Mouse (Mus musculus) MEL (cell line): Measurements from ENCODE around the gene Itgae. TPM values are rescaled to one million over a fixed set of nuclear protein-coding genes. Genes with fewer than 3 reads are reported as not detected.

Source experiments
- DNase-seq: peaks from one replicate; pipeline ENCODE4 v3.0.0; 2011; ENCODE audit warnings: low read depth, low spot score
- H3K27ac ChIP-seq: 2 replicates; pipeline ENCODE4 v1.5.1; 2012; ENCODE audit warnings: low read depth, mild to moderate bottlenecking, control low read depth, low read length, moderate library complexity; ENCODE audit not compliant: control insufficient read depth
- H3K27me3 ChIP-seq, 2 experiments: fragments of 150-350 bp in 1 of 2; sonication (generic) in 1 of 2; 2 replicates each; pipeline ENCODE4 v1.6.1; 2012; ENCODE audit warnings: low read length in 2 of 2, mild to moderate bottlenecking in 2 of 2, improper control_type of control experiment in 1 of 2, moderate library complexity in 1 of 2; ENCODE audit not compliant: insufficient read depth in 2 of 2, control insufficient read depth in 1 of 2
- H3K36me3 ChIP-seq, 2 experiments: 2 replicates each; pipeline ENCODE4 v1.6.1; 2012 to 2014; ENCODE audit warnings: low read length in 2 of 2, improper control_type of control experiment in 1 of 2, inconsistent platforms in 1 of 2, mild to moderate bottlenecking in 1 of 2; ENCODE audit not compliant: insufficient read depth in 2 of 2, control insufficient read depth in 1 of 2
- H3K4me1 ChIP-seq, 2 experiments: fragments of 150-350 bp in 1 of 2; sonication (generic) in 1 of 2; 2 replicates each; pipeline ENCODE4 v1.6.1; 2012; ENCODE audit warnings: low read length in 2 of 2, improper control_type of control experiment in 1 of 2, mild to moderate bottlenecking in 1 of 2; ENCODE audit not compliant: insufficient read depth in 2 of 2, control insufficient read depth in 1 of 2
- H3K4me3 ChIP-seq, 2 experiments: fragments of 150-350 bp in 1 of 2; sonication (generic) in 1 of 2; 2 replicates each; pipeline ENCODE4 v1.5.1; 2012; ENCODE audit warnings: low read depth in 2 of 2, low read length in 2 of 2, mild to moderate bottlenecking in 2 of 2, moderate library complexity in 2 of 2, control low read depth in 1 of 2, improper control_type of control experiment in 1 of 2; ENCODE audit not compliant: control insufficient read depth in 1 of 2, insufficient read depth in 1 of 2
- H3K79me2 ChIP-seq: 2 replicates; pipeline ENCODE4 v1.6.1; 2012; ENCODE audit warnings: mild to moderate bottlenecking, low read length, moderate library complexity; ENCODE audit not compliant: control insufficient read depth, poor library complexity, insufficient read depth
- H3K9ac ChIP-seq: 2 replicates; pipeline ENCODE4 v1.6.1; 2012; ENCODE audit warnings: low read depth, mild to moderate bottlenecking, control low read depth, low read length, moderate library complexity; ENCODE audit not compliant: control insufficient read depth, poor library complexity, severe bottlenecking
- H3K9me3 ChIP-seq: fragments of 150-350 bp; sonication (generic); replicated peaks from 2 replicates; pipeline ENCODE4 v1.6.1; 2012; ENCODE audit warnings: mild to moderate bottlenecking, low read length, improper control_type of control experiment, moderate library complexity; ENCODE audit not compliant: insufficient read depth
- BHLHE40 ChIP-seq: IDR thresholded peaks from 2 replicates; pipeline ENCODE4 v1.6.1; 2012; ENCODE audit warnings: low read depth, mild to moderate bottlenecking, inconsistent platforms, low read length, improper control_type of control experiment, borderline replicate concordance
- CHD2 ChIP-seq: IDR thresholded peaks from 2 replicates; pipeline ENCODE4 v1.6.1; 2011; ENCODE audit warnings: low read length, improper control_type of control experiment
- CTCF ChIP-seq, 3 experiments: IDR thresholded peaks in 2 of 3; conservative IDR thresholded peaks in 1 of 3; 2 replicates each; pipeline ENCODE4 v1.5.1; 2011 to 2012; ENCODE audit warnings: low read length in 3 of 3, low read depth in 2 of 3, mild to moderate bottlenecking in 2 of 3, improper control_type of control experiment in 1 of 3, inconsistent platforms in 1 of 3, mixed read lengths in 1 of 3, moderate library complexity in 1 of 3; ENCODE audit not compliant: control insufficient read depth in 1 of 3, insufficient read depth in 1 of 3, poor library complexity in 1 of 3, severe bottlenecking in 1 of 3
- E2F4 ChIP-seq: IDR thresholded peaks from 2 replicates; pipeline ENCODE4 v1.6.1; 2011; ENCODE audit warnings: low read depth, low read length, improper control_type of control experiment, borderline replicate concordance
- ELF1 ChIP-seq: IDR thresholded peaks from 2 replicates; pipeline ENCODE4 v1.6.1; 2014; ENCODE audit warnings: low read depth, mild to moderate bottlenecking, inconsistent platforms, low read length, improper control_type of control experiment, moderate library complexity
- ETS1 ChIP-seq: IDR thresholded peaks from 2 replicates; pipeline ENCODE4 v1.6.1; 2012; ENCODE audit warnings: low read depth, mild to moderate bottlenecking, inconsistent platforms, low read length, improper control_type of control experiment, moderate library complexity
- GATA1 ChIP-seq: IDR thresholded peaks from 2 replicates; pipeline ENCODE4 v1.6.1; 2011; ENCODE audit warnings: low read depth, low read length, improper control_type of control experiment
- MAFK ChIP-seq: IDR thresholded peaks from 2 replicates; pipeline ENCODE4 v1.6.1; 2011; ENCODE audit warnings: low read depth, mild to moderate bottlenecking, low read length, improper control_type of control experiment, borderline replicate concordance
- MAX ChIP-seq: IDR thresholded peaks from 2 replicates; pipeline ENCODE4 v1.6.1; 2011; ENCODE audit warnings: low read length, improper control_type of control experiment
- MXI1 ChIP-seq: IDR thresholded peaks from 2 replicates; pipeline ENCODE4 v1.6.1; 2011; ENCODE audit warnings: mild to moderate bottlenecking, low read depth, low read length, improper control_type of control experiment
- MYB ChIP-seq: IDR thresholded peaks from 2 replicates; pipeline ENCODE4 v1.6.1; 2011; ENCODE audit warnings: mild to moderate bottlenecking, low read depth, low read length, improper control_type of control experiment
- MYC ChIP-seq: IDR thresholded peaks from 2 replicates; pipeline ENCODE4 v1.6.1; 2011; ENCODE audit warnings: low read depth, mild to moderate bottlenecking, low read length, improper control_type of control experiment, moderate library complexity
- NELFE ChIP-seq: IDR thresholded peaks from 2 replicates; pipeline ENCODE4 v1.6.1; 2011; ENCODE audit warnings: low read depth, low read length, improper control_type of control experiment
- POLR2A ChIP-seq, 2 experiments: IDR thresholded peaks; 2 replicates each; pipeline ENCODE4 v1.6.1; 2011 to 2012; ENCODE audit warnings: low read length in 2 of 2, mild to moderate bottlenecking in 2 of 2, control low read depth in 1 of 2, improper control_type of control experiment in 1 of 2, low read depth in 1 of 2, moderate library complexity in 1 of 2; ENCODE audit not compliant: control insufficient read depth in 1 of 2, insufficient read depth in 1 of 2, poor library complexity in 1 of 2
- POLR2AphosphoS2 ChIP-seq: IDR thresholded peaks from 2 replicates; pipeline ENCODE4 v1.6.1; 2011; ENCODE audit warnings: low read length, improper control_type of control experiment
- RAD21 ChIP-seq: IDR thresholded peaks from 2 replicates; pipeline ENCODE4 v1.6.1; 2011; ENCODE audit warnings: mild to moderate bottlenecking, low read depth, low read length, improper control_type of control experiment
- SIN3A ChIP-seq: IDR thresholded peaks from 2 replicates; pipeline ENCODE4 v1.6.1; 2012; ENCODE audit warnings: low read length, improper control_type of control experiment, inconsistent platforms
- TAL1 ChIP-seq: IDR thresholded peaks from 2 replicates; pipeline ENCODE4 v1.6.1; 2012; ENCODE audit warnings: mild to moderate bottlenecking, inconsistent platforms, low read length, moderate library complexity, mixed read lengths
- TCF12 ChIP-seq: IDR thresholded peaks from 2 replicates; pipeline ENCODE4 v1.6.1; 2014; ENCODE audit warnings: low read depth, mild to moderate bottlenecking, inconsistent platforms, low read length, improper control_type of control experiment, moderate library complexity
- USF1 ChIP-seq: IDR thresholded peaks from 2 replicates; pipeline ENCODE4 v1.6.1; 2014; ENCODE audit warnings: low read depth, mild to moderate bottlenecking, inconsistent platforms, low read length, improper control_type of control experiment, moderate library complexity
- ZKSCAN1 ChIP-seq: IDR thresholded peaks from 2 replicates; pipeline ENCODE4 v1.6.1; 2012; ENCODE audit warnings: low read depth, mild to moderate bottlenecking, inconsistent platforms, low read length, improper control_type of control experiment, moderate library complexity
- ZNF384 ChIP-seq: IDR thresholded peaks from 2 replicates; pipeline ENCODE4 v1.6.1; 2012; ENCODE audit warnings: low read depth, mild to moderate bottlenecking, inconsistent platforms, low read length, improper control_type of control experiment
- polyA plus RNA-seq, 2 experiments: library from polyadenylated mRNA; stranded (reverse) in 1 of 2; unstranded in 1 of 2; fragments of >175 nt in 1 of 2; fragments of >200 nt in 1 of 2; gene quantifications; 2 replicates each; pipeline versions ENCODE4 v1.2.1 to v1.2.4; 2012; ENCODE audit warnings: low replicate concordance in 2 of 2, low read depth in 1 of 2; ENCODE audit not compliant: insufficient read length in 2 of 2, insufficient read depth in 1 of 2, missing spikeins in 1 of 2
- total RNA-seq: library from RNA; depleted of rRNA; stranded (reverse); fragments of 300-350 nt; gene quantifications from 2 replicates; pipeline ENCODE4 v1.2.3, GENCODE M21; 2012; rRNA removed

Itgae gene
- total and polyA plus RNA-seq, 3 experiments = 0.04 to 0.22 TPM; not detected in 1

DNA sequence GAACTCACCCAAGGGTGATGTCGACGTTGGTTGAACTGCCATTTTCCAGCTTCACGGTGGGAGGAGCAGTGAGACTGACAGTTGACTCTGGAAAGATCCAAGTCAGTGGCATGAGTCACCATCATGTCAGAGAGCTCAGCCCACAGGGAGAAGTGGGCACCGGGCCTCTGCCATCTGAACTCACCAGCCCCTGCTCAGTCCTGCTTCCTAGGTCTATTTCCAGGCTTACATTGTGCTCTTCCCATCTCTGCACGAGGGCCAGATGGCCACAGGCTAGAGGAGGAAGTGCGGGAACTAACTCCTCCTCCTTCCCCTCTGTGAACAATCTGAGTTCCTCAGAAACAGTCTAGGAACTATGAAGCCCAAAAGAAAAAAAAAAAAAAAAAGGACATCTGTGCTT is 102.7 kb downstream of the Itgae start:
- H3K4me3 ChIP-seq = no peak overlapping the region
- TF ChIP-seq BHLHE40 (no peak), GATA1 (no peak), MYB (no peak), ZKSCAN1 (no peak), ZNF384 (0 out of 2 replicates have a peak, but pooled peaks have one; percentile 32)
- no peaks in the 10 kb centered on the region for H3K79me2 ChIP-seq
- DNase-seq = no peak
- 0 out of 4 replicates have a peak, but pooled peaks cover 0 to 1% of the 10 kb centered on the region in 2 experiments for H3K4me1 ChIP-seq
- H3K36me3 ChIP-seq = no peaks in the 10 kb centered on the region
- no peak overlapping the region for H3K27ac ChIP-seq
- no peaks in the 10 kb centered on the region for H3K9me3 ChIP-seq
- no peaks in the 10 kb centered on the region for H3K27me3 ChIP-seq
- H3K9ac ChIP-seq = no peak overlapping the region

DNA sequence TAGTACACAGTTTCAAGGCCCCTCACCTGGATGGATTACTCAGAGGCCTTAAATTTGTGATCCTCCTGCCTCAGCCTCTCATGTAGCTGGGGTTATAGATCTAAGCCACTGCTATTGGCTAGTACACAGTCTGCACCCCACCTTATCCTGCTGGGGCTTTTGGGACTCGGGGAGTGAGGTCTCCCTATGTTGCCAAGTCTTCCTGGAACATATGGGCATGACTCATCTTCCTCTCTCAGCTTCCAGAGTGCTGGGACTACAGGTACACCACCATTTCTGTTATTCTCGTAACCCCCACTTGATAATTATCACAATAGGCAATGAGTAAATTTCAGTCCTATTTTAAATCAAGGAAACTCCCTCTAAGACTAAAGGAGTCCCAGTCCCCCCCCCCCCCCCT is 104.1 kb downstream of the Itgae start:
- TF ChIP-seq RAD21 (no peak), CHD2 (no peak), NELFE (no peak), SIN3A (no peak), POLR2AphosphoS2 (no peak), TAL1 (no peak), MAX (no peak), ELF1 (no peak), USF1 (no peak), TCF12 (no peak), MXI1 (no peak), BHLHE40 (no peak), MYC (no peak), CTCF (IDR thresholded peaks at IDR 0.05 in 2 of 3, conservative IDR thresholded peaks at IDR 0.05 in 1 of 3; ENCODE audit: control insufficient read depth in 1 of 3, insufficient read depth in 1 of 3, low read depth in 2 of 3, low read length in 3 of 3, poor library complexity in 1 of 3, severe bottlenecking in 1 of 3) (no peak), POLR2A (IDR thresholded peaks at IDR 0.05; ENCODE audit: control insufficient read depth in 1 of 2, insufficient read depth in 1 of 2, low read depth in 1 of 2, low read length in 2 of 2, poor library complexity in 1 of 2) (no peak), E2F4 (no peak), ETS1 (no peak), MAFK (no peak)
- H3K36me3 ChIP-seq = no peaks in the 10 kb centered on the region
- no peaks in the 10 kb centered on the region for H3K9me3 ChIP-seq
- H3K27ac ChIP-seq = no peak overlapping the region
- no peak overlapping the region for H3K4me3 ChIP-seq
- 0 out of 4 replicates have a peak, but pooled peaks cover 0 to 2% of the 10 kb centered on the region in 2 experiments for H3K4me1 ChIP-seq
- H3K27me3 ChIP-seq = no peaks in the 10 kb centered on the region
- no peak overlapping the region for H3K9ac ChIP-seq
- H3K79me2 ChIP-seq = no peaks in the 10 kb centered on the region; the same call in 1 of the 2 replicates
- no peak for DNase-seq

Other genes starting within 250 kb of the Itgae start
- gene Atp2a3, start 129.4 kb upstream of the Itgae start, total RNA-seq = 10.7 and 16.4 TPM in 2 replicates
- gene Atp2a3, start 129.4 kb upstream of the Itgae start, polyA plus RNA-seq = 10 to 100 TPM in 1 of 2 experiments, not detected in 1; 49.9 TPM
- gene P2rx1, start 91.5 kb upstream of the Itgae start, total RNA-seq = 3.0 and 3.1 TPM in 2 replicates
- gene P2rx1, start 91.5 kb upstream of the Itgae start, polyA plus RNA-seq = 1 to 10 TPM in 1 of 2 experiments, not detected in 1; 8.1 TPM
- gene Camkk1, start 71.6 kb upstream of the Itgae start, total RNA-seq = 5.3 and 5.8 TPM in 2 replicates
- gene Camkk1, start 71.6 kb upstream of the Itgae start, polyA plus RNA-seq = 1 to 10 TPM in 1 of 2 experiments, not detected in 1; 6.6 TPM
- 9.3 and 9.6 TPM in 2 replicates for gene Ncbp3, start 42.8 kb upstream of the Itgae start, total RNA-seq
- 1 to 10 TPM in 1 of 2 experiments, not detected in 1; 8.4 TPM for gene Ncbp3, start 42.8 kb upstream of the Itgae start, polyA plus RNA-seq
- 22.9 and 26.9 TPM in 2 replicates for gene Haspin, start 47.7 kb downstream of the Itgae start, total RNA-seq
- 10 to 100 TPM in 1 of 2 experiments, not detected in 1; 28.3 TPM for gene Haspin, start 47.7 kb downstream of the Itgae start, polyA plus RNA-seq
- 0.04 and 0.07 TPM in 2 replicates for gene P2rx5, start 69.8 kb downstream of the Itgae start, total RNA-seq
- gene P2rx5, start 69.8 kb downstream of the Itgae start, polyA plus RNA-seq = under 1 TPM in 1 of 2 experiments, not detected in 1; 0.25 TPM
- 158 and 179 TPM in 2 replicates for gene Emc6, start 86.5 kb downstream of the Itgae start, total RNA-seq
- gene Emc6, start 86.5 kb downstream of the Itgae start, polyA plus RNA-seq = 100 to 1,000 TPM in 1 of 2 experiments, not detected in 1; 211 TPM
- 12.6 and 13.1 TPM in 2 replicates for gene Tax1bp3, start 86.5 kb downstream of the Itgae start, total RNA-seq
- 10 to 100 TPM in 1 of 2 experiments, not detected in 1; 30.9 TPM for gene Tax1bp3, start 86.5 kb downstream of the Itgae start, polyA plus RNA-seq
- gene Ctns, start 108.5 kb downstream of the Itgae start, total RNA-seq = 5.1 and 5.4 TPM in 2 replicates
- gene Ctns, start 108.5 kb downstream of the Itgae start, polyA plus RNA-seq = 1 to 10 TPM in 1 of 2 experiments, not detected in 1; 9.4 TPM
- gene Shpk, start 108.9 kb downstream of the Itgae start, total RNA-seq = 1.0 and 1.4 TPM in 2 replicates
- 1 to 10 TPM in 1 of 2 experiments, not detected in 1; 1.6 TPM for gene Shpk, start 108.9 kb downstream of the Itgae start, polyA plus RNA-seq
- gene Trpv1, start 143.7 kb downstream of the Itgae start, total RNA-seq = not detected in 2 replicates
- not detected for gene Trpv1, start 143.7 kb downstream of the Itgae start, polyA plus RNA-seq
- gene Trpv3, start 176.8 kb downstream of the Itgae start, total RNA-seq = not detected in 2 replicates
- gene Trpv3, start 176.8 kb downstream of the Itgae start, polyA plus RNA-seq = not detected
- gene Aspa, start 239.0 kb downstream of the Itgae start, total RNA-seq = 1.3 TPM in 2 replicates
- under 1 TPM in 1 of 2 experiments, not detected in 1; 0.28 TPM for gene Aspa, start 239.0 kb downstream of the Itgae start, polyA plus RNA-seq
- gene Gm49340, start 239.2 kb downstream of the Itgae start, total RNA-seq = not detected in 2 replicates
- not detected for gene Gm49340, start 239.2 kb downstream of the Itgae start, polyA plus RNA-seq
- gene Spata22, start 239.2 kb downstream of the Itgae start, total RNA-seq = not detected in 2 replicates
- not detected for gene Spata22, start 239.2 kb downstream of the Itgae start, polyA plus RNA-seq